Mouse (Mus musculus) heart, embryonic 15.5 days (tissue): ENCODE data around the gene Fam53b. TPM values are rescaled to one million over a fixed set of nuclear protein-coding genes. Genes with fewer than 3 reads are reported as not detected.
A peak's percentile ranks its signal among the peaks of the same experiment; 100 is the strongest.

Source experiments
- ATAC-seq: fragments of 200-750 bp; cut with Nextera tagmentation; replicated peaks from 2 replicates; pipeline ENCODE4 v1.8.0; 2017; ENCODE audit warnings: low read depth, moderate TSS enrichment; ENCODE audit not compliant: insufficient number of reproducible peaks, insufficient read depth, low FRiP score
- H3K27ac ChIP-seq: fragments of 300-500 bp; sonication (generic); 2 replicates; pipeline ENCODE4 v1.5.1; 2015; ENCODE audit warnings: mild to moderate bottlenecking, inconsistent platforms
- H3K27me3 ChIP-seq: fragments of 300-500 bp; sonication (generic); 2 replicates; pipeline ENCODE4 v1.6.1; 2015; ENCODE audit warnings: inconsistent platforms
- H3K36me3 ChIP-seq: fragments of 300-500 bp; sonication (generic); 2 replicates; pipeline ENCODE4 v1.6.1; 2015; ENCODE audit warnings: mild to moderate bottlenecking, inconsistent platforms
- H3K4me1 ChIP-seq: fragments of 300-500 bp; sonication (generic); replicated peaks from 2 replicates; pipeline ENCODE4 v1.6.1; 2015; ENCODE audit warnings: inconsistent platforms
- H3K4me2 ChIP-seq: fragments of 300-500 bp; sonication (generic); 2 replicates; pipeline ENCODE4 v1.6.1; 2015; ENCODE audit warnings: inconsistent platforms, mild to moderate bottlenecking, moderate library complexity
- H3K4me3 ChIP-seq: fragments of 300-500 bp; sonication (generic); 2 replicates; pipeline ENCODE4 v1.5.1; 2015; ENCODE audit warnings: mild to moderate bottlenecking, inconsistent platforms
- H3K9ac ChIP-seq: fragments of 300-500 bp; sonication (generic); 2 replicates; pipeline ENCODE4 v1.6.1; 2015; ENCODE audit warnings: mild to moderate bottlenecking, inconsistent platforms
- H3K9me3 ChIP-seq: fragments of 300-500 bp; sonication (generic); replicated peaks from 2 replicates; pipeline ENCODE4 v1.6.1; 2016; ENCODE audit warnings: inconsistent platforms
- WGBS: fragments of 180-500 bp; shearing (Covaris S2); methylation state at CpG from one replicate; pipeline ENCODE4 v1.1.7; 2015; ENCODE audit warnings: mixed read lengths; 5-methylcytosine and 5-hydroxymethylcytosine counted together
- polyA plus RNA-seq: library from polyadenylated mRNA; unstranded; fragments of >200 nt; fragmentation: Nextera tagmentation; extraction: Ambion mirVana; gene quantifications from 2 replicates; pipeline ENCODE4 v1.2.1, GENCODE M21; 2015

Gene Fam53b
- polyA plus RNA-seq, 1 experiment from 2014 or later: 14.9 TPM

DNA sequence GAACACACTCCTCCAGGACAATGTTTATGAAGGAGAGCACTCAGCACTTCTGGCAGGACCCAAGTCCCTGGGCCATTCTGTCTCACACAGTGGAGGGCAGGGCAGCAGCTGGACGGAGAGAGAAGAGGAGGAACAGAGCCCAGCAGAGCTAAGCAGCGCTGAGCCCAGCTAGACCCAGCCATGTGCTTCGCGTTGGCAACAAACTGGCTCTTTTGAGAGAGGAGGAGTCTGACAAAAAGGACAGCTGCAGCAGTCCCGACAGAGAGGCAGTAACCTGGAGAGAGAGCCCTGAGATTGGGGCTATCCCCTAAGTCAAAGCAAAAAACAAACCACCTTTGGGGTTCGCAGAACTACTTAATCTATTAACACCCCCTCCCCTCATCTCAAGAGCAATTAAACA lies 3.3 kb downstream of the Fam53b start:
- H3K36me3 ChIP-seq: no peaks in the 10 kb centered on the region
- no peaks in the 10 kb centered on the region for H3K9me3 ChIP-seq
- H3K27me3 ChIP-seq: no peaks in the 10 kb centered on the region
- 0 out of 2 replicates have a peak overlapping the region, but pooled peaks have one; percentile 16 for H3K9ac ChIP-seq
- H3K27ac ChIP-seq: peak overlapping the region; percentile 58
- H3K4me3 ChIP-seq: no peak overlapping the region
- no peak for ATAC-seq
- H3K4me1 ChIP-seq: peaks cover 73% of the 10 kb centered on the region
- peak overlapping the region; percentile 95; the same call in 1 of the 2 replicates for H3K4me2 ChIP-seq
- 33% methylated on average over 6 of the region's 6 CpGs for WGBS

DNA sequence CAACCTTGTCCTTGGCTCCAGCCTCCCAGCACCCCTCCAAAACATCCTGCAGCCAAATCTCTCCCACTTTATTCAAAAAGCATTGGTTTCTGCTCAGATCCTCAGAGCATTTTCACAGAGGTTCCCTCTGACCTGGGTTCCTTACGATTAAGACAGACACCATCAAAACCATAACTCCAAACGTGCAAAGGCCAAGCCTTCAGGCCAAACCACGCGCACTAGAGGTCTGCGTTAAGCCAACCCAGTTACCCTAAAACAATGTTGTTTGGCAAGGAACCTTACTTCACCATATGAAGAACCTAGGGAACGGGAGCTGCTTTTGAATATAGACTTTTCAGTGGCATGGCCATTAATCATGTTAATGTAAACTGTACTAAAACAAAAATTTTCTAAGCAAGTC lies 4.0 kb downstream of the Fam53b start:
- Histone ChIP-seq H3K27ac (0 out of 2 replicates have a peak overlapping the region, but pooled peaks have one; percentile 58), H3K9ac (0 out of 2 replicates have a peak overlapping the region, but pooled peaks have one; percentile 29), H3K4me3 (no peak overlapping the region), H3K36me3 (no peaks in the 10 kb centered on the region), H3K4me1 (peaks cover 77% of the 10 kb centered on the region), H3K9me3 (no peaks in the 10 kb centered on the region), H3K27me3 (no peaks in the 10 kb centered on the region), H3K4me2 (no peak overlapping the region)
- no peak for ATAC-seq
- 63% methylated on average over 6 of the region's 6 CpGs for WGBS

DNA sequence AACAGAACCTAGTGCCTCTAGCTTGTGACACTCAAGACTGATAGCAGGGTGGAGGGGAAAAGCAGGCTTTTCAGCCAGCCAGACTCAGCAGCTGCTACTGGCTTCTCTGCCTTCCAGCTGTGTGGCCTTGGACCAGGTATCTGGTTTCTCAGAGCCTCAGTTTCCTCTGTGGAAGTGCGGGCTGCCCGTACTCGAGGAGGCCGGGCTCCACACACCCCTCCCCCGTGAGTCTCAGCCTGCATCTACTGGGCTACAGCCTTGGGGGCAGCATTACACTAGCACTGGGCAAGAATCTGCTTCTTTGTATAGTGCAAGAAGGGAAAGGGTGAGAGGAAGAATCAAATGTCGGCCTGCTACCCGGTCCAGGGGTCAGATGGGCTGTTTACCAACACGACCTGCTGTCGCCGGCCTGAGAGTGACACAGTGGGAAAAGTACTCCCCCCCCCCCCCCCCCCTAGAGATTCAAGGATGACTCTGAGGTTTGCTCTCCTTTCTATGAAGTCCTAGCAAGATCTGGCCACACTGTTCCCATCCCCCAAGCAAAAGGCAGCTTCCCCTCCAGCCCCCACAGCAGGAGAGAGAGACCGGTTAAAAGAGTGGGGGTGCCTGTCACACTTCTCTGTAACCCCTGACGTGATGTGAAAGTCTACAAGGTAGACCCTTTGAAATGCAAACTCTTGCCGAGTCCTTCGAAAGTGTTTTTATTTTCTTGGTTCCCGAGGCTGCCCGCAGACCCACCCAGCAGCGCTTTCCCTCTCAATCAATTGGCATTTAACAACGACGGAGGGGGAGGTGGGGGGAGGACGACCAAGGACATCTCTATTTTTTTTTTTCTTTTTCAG lies 4.6 kb downstream of the Fam53b start:
- 14% methylated on average over 20 of the region's 20 CpGs for WGBS
- Histone ChIP-seq H3K9ac (peak overlapping the region; percentile 36; the same call in 1 of the 2 replicates), H3K4me1 (peaks cover 80% of the 10 kb centered on the region), H3K36me3 (no peaks in the 10 kb centered on the region), H3K27ac (peak overlapping the region; percentile 73), H3K9me3 (no peaks in the 10 kb centered on the region), H3K4me3 (no peak overlapping the region), H3K27me3 (no peaks in the 10 kb centered on the region), H3K4me2 (peak overlapping the region; percentile 46)
- ATAC-seq: no peak

DNA sequence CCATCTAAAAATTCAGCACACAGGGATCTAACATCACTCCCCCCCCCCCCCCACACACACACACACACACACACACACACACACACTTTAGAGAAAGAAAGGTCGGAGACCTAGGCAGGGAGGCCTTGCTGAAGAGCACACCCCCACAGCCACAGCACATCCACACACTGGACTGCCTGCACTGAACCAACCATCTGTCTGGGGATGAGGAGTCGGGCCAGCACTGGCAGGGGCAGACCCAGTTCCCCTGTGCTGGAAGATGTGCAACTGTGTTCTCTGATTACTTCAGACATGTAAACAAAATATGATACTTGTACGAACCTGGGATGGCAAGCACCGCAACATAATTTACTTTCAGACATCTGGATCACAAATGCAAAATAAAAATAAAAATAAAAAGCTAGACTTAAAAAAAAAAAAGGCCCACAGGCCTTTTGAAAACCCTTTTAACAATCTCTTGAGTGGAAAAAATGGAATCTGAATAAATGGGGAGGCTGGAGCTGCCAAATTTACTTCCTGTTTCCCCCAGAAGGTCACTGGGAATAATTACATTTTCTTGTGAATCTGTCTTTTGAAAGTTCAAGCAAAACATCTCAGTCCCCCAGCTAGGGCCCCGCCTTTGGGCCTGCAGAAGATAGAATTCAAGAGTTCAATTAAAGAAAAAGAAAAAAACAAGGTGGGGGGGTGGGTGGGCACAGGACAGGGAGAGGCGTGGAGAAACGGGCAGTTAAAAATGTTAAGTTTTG lies 5.5 kb downstream of the Fam53b start:
- H3K27ac ChIP-seq: peak overlapping the region; percentile 73
- H3K4me3 ChIP-seq: no peak overlapping the region
- 59% methylated on average over 7 of the region's 7 CpGs for WGBS
- peak overlapping the region; percentile 36; the same call in 1 of the 2 replicates for H3K9ac ChIP-seq
- H3K9me3 ChIP-seq: no peaks in the 10 kb centered on the region
- no peaks in the 10 kb centered on the region for H3K36me3 ChIP-seq
- H3K27me3 ChIP-seq: no peaks in the 10 kb centered on the region
- H3K4me1 ChIP-seq: peaks cover 87% of the 10 kb centered on the region
- H3K4me2 ChIP-seq: no peak overlapping the region; the same call in 1 of the 2 replicates
- ATAC-seq: no peak

DNA sequence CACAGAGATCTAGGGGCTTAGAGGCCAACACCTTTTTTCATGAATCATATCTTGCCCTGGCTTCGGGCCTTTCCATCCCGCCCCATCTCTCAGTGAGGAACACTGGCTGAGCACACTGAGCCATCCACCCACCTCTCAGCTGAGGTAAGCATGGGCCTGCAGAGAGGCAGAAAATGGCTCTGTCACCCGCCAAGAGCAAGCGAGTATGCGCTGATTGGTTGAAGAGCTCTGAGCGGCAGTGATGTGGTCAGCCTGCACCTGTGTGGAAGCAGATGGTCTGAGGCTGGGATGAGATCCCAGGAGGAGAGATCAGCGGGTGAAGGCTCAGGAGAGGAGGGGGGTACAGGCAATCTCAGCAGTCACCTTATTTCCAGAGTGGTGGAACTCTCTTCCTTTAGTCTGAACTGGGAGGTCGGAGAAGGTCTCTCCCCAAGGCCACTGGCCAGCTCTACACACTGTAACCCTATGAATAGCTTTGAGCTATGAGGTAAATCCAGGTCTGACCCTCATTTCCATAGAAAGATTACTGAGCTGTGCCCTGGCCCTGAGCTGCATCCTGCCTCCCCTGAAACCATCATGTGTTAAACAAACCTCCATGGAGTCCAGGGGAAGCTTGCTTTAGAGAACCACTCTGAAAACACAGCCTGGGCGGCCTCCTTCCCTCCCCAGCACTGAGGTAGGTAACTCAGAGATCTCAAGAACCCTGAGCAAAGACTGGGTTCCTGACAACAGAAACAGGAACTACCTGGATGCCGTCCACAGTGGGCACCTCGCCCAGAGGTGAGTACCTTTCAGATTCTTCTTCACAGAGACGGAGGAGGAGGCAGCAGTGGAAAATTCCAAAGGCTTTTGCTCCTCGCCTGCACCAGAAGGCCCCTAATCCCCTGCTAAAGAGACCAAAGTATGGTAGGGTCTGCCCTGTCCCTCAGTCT lies 6.5 kb downstream of the Fam53b start:
- H3K4me1 ChIP-seq: peaks cover 93% of the 10 kb centered on the region
- no peaks in the 10 kb centered on the region for H3K27me3 ChIP-seq
- peak overlapping the region; percentile 73 for H3K27ac ChIP-seq
- no peak overlapping the region for H3K4me3 ChIP-seq
- 0 out of 2 replicates have a peak overlapping the region, but pooled peaks have one; percentile 16 for H3K9ac ChIP-seq
- no peaks in the 10 kb centered on the region for H3K36me3 ChIP-seq
- ATAC-seq: no peak
- 58% methylated on average over 13 of the region's 13 CpGs for WGBS
- no peak overlapping the region for H3K4me2 ChIP-seq
- no peaks in the 10 kb centered on the region for H3K9me3 ChIP-seq

DNA sequence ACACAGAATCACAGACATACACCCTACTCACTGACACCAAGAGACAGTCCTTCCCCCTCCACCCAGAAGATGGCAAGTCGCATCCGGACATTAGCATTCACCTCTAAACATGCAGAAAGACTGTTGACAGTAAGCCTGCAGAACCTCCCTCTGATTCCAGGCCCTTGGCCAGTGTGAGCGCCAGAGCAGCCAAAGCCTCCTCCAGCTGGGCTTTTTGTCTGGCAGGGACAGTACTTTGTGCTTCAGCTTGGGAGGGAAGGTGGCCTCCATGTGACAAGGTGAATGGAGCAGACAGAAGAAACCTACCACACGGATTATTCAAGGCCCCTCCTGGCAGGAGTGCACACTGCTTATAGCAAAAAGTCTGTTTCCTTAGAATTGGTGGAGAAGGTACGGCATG lies 7.4 kb downstream of the Fam53b start:
- WGBS: 61% methylated on average over 5 of the region's 5 CpGs
- Histone ChIP-seq H3K9me3 (no peaks in the 10 kb centered on the region), H3K4me1 (peaks cover 93% of the 10 kb centered on the region), H3K9ac (no peak overlapping the region), H3K27me3 (no peaks in the 10 kb centered on the region), H3K36me3 (no peaks in the 10 kb centered on the region), H3K4me3 (no peak overlapping the region), H3K27ac (peak overlapping the region; percentile 73), H3K4me2 (no peak overlapping the region)
- ATAC-seq: no peak

DNA sequence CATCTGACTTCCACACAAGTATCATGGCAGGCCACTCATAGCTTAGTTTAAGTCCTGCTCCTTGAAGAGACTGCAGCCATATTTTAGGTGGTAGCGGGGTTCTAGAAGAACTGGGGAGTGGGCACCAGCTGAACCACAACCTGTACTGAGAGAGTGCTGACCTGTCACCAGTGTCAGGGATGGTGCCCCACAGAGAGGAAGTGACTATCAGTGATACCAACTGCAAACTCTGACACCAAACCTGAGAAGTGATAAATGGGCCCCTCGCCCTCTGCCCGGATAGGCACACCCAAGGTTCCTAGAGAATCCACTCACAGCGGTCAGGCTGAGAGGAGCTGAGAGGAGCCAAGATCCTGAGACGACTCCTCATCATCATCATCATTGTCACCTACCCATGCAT lies 8.7 kb downstream of the Fam53b start:
- Histone ChIP-seq H3K27ac (peak overlapping the region; percentile 79; the same call in 1 of the 2 replicates), H3K9me3 (no peaks in the 10 kb centered on the region), H3K4me2 (no peak overlapping the region), H3K9ac (no peak overlapping the region), H3K4me1 (peaks cover 93% of the 10 kb centered on the region), H3K4me3 (no peak overlapping the region), H3K36me3 (no peaks in the 10 kb centered on the region), H3K27me3 (no peaks in the 10 kb centered on the region)
- ATAC-seq: no peak
- 88% methylated on average over 5 of the region's 5 CpGs for WGBS

DNA sequence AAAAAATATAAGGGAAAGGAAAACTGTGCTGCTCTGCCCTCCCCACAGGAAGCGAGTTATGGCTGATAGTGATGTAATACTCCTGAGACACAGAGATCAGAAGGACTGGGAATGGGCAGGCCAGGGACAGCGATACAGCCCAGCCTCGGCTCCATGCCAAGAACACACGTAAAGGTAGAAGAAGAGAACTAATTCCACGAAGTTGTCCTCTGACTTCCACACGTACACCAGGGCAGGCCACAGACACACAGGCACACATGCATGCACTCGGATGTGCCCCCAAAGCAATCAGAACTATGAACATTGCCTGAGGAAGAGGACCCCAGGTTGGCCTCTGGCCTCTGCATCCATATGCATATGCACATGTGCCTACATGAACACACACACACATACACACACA lies 9.2 kb downstream of the Fam53b start:
- H3K4me1 ChIP-seq: peaks cover 93% of the 10 kb centered on the region
- no peaks in the 10 kb centered on the region for H3K9me3 ChIP-seq
- peak overlapping the region; percentile 79 for H3K27ac ChIP-seq
- ATAC-seq: no peak
- whole genome bisulfite sequencing: 58% methylated on average over 7 of the region's 7 CpGs
- H3K27me3 ChIP-seq: no peaks in the 10 kb centered on the region
- no peaks in the 10 kb centered on the region for H3K36me3 ChIP-seq
- no peak overlapping the region for H3K4me2 ChIP-seq
- H3K9ac ChIP-seq: no peak overlapping the region
- no peak overlapping the region for H3K4me3 ChIP-seq

DNA sequence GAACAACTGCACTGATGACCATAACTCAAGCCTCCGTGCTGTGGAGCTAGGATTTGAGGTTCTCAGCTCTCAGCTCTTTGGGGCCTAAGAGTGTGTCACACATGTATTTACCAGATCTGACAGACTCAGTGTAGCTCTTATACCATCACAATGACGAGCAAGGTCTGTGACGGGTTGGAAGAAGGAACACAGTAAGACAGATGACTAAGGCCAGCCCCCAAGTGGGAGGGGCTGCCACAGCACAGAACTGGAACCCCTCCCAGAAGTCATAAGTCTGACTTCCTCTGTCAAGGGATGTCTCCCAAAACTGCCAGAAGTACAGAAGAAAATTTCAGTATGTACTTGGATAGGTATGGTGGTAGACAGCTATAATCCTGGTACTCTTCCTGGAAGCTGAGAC lies 9.7 kb downstream of the Fam53b start:
- Histone ChIP-seq H3K4me1 (peaks cover 93% of the 10 kb centered on the region), H3K27me3 (no peaks in the 10 kb centered on the region), H3K36me3 (no peaks in the 10 kb centered on the region), H3K9ac (no peak overlapping the region), H3K4me2 (no peak overlapping the region), H3K27ac (peak overlapping the region; percentile 79), H3K4me3 (no peak overlapping the region), H3K9me3 (no peaks in the 10 kb centered on the region)
- ATAC-seq: no peak
- 66% methylated on average over 3 of the region's 3 CpGs for WGBS

DNA sequence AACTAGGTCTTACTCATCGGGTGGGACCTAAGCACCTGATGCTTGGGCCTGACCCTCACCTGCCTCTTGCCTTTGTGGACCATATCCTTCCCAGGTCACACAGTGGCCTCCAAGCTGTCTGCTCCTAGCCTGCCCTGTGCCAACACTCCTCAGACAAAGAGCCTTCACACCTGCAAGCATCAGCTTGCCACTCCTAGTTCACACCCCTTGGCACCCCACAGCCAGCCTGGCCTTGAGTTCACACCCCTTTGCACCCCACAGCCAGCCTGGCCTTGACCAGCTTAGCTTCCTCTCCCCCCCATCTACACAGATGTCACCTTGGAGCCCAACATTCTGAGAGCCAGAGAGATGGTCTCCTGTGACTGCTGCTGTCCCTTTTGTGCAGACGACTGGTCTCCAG lies 10.3 kb downstream of the Fam53b start:
- Histone ChIP-seq H3K9ac (no peak overlapping the region), H3K4me1 (peaks cover 90% of the 10 kb centered on the region), H3K27me3 (no peaks in the 10 kb centered on the region), H3K9me3 (no peaks in the 10 kb centered on the region), H3K36me3 (no peaks in the 10 kb centered on the region), H3K4me3 (no peak overlapping the region), H3K4me2 (no peak overlapping the region), H3K27ac (peak overlapping the region; percentile 79)
- 68% methylated on average over 2 of the region's 2 CpGs for WGBS
- no peak for ATAC-seq
